ENCODE assay signal across 11 mouse cellular contexts in genomic region chr2:126363745-126364725, GRCm38 (mm10).
DNase-seq lines count a peak whose midpoint lies in the region; ATAC-seq and TF ChIP-seq lines count a peak whose summit lies in the region.
"Had no signal": no experiment of that assay in that cellular context is flagged by ENCODE, and none has a peak within 500 bp of the region (broad histone marks: within the 10 kb centered on the region; RNA-seq: fewer than 3 reads in every experiment).

No protein-coding gene starts in this region.

- peak overlapping the region; percentile 1 for H3K27ac ChIP-seq in heart, adult 2 months
- H3K27ac ChIP-seq in liver, adult 2 months (replicated peaks; ENCODE audit: insufficient read depth, low read depth, low read length): 0 out of 2 replicates have a peak overlapping the region, but pooled peaks have one; percentile 16
- peak overlapping the region; percentile 46 for H3K27ac ChIP-seq in liver, postnatal 0 days (ENCODE audit: low read depth)
- H3K27ac ChIP-seq: forebrain, embryonic 12.5 days; hindbrain, postnatal 0 days; layer of hippocampus, adult 2 months had no signal

- intact Hi-C loops in heart, adult 2 months (cut with DNase I): loop anchor here (2.0 to 10.0 kb wide), 5 partner anchors 117 to 599 kb away; no protein-coding TSS in a partner anchor
- intact Hi-C loops in heart, postnatal 14 days (cut with DNase I): loop anchor here (2.0 to 10.0 kb wide), 5 partner anchors 139 to 699 kb away; no protein-coding TSS in a partner anchor

- no peak overlapping the region for H3K9ac ChIP-seq in heart, adult 2 months (ENCODE audit: low read depth, low read length)
- H3K9ac ChIP-seq in liver, adult 2 months (ENCODE audit: low read depth, low read length): no peak overlapping the region
- no peak overlapping the region for H3K9ac ChIP-seq in liver, postnatal 0 days (replicated peaks)
- H3K9ac ChIP-seq: forebrain, embryonic 12.5 days had no signal

- no peaks in the 10 kb centered on the region for H3K79me2 ChIP-seq in heart, adult 2 months (replicated peaks; ENCODE audit: control insufficient read depth, insufficient read depth, low read length)
- H3K79me2 ChIP-seq in liver, adult 2 months (ENCODE audit: control insufficient read depth, insufficient read depth, low read length): no peaks in the 10 kb centered on the region

- no peak for TF ChIP-seq CTCF in heart, adult 2 months (IDR thresholded peaks at IDR 0.05)
- TF ChIP-seq CTCF in liver, adult 2 months (IDR thresholded peaks at IDR 0.05; ENCODE audit: low read depth, low read length): no peak
- no peak for TF ChIP-seq CTCF in Patski (IDR thresholded peaks at IDR 0.05)
- TF ChIP-seq CTCF in liver, postnatal 0 days (IDR thresholded peaks at IDR 0.05; ENCODE audit: low read depth): no peak

- POLR2A ChIA-PET in Patski (lab: Charles Lee): no interaction called here

- no peak for TF ChIP-seq POLR2A in heart, adult 2 months (IDR thresholded peaks at IDR 0.05; ENCODE audit: insufficient read depth, low read depth, low read length)
- TF ChIP-seq POLR2A in liver, adult 2 months (IDR thresholded peaks at IDR 0.05; ENCODE audit: extremely low read depth, insufficient read depth, low read length): no peak

- peaks cover 6% of the 10 kb centered on the region for H3K4me1 ChIP-seq in heart, adult 2 months (ENCODE audit: control insufficient read depth, insufficient read depth, low read length)
- H3K4me1 ChIP-seq in liver, adult 2 months (ENCODE audit: control insufficient read depth, insufficient read depth, low read length): peaks cover 11% of the 10 kb centered on the region; the same call in 1 of the 2 replicates
- peaks cover 10% of the 10 kb centered on the region for H3K4me1 ChIP-seq in liver, postnatal 0 days (ENCODE audit: insufficient read depth)

- no peaks in the 10 kb centered on the region for H3K9me3 ChIP-seq in liver, postnatal 0 days (ENCODE audit: low read length)
- H3K9me3 ChIP-seq: forebrain, embryonic 12.5 days had no signal

- TF ChIP-seq EP300 in heart, adult 2 months (IDR thresholded peaks at IDR 0.05; ENCODE audit: insufficient read depth, low read depth, low read length): no peak
- no peak for TF ChIP-seq EP300 in liver, postnatal 0 days (IDR thresholded peaks at IDR 0.05; ENCODE audit: low read depth)

- 61% methylated on average over 14 of the region's 14 CpGs for WGBS in heart, adult 2 months
- WGBS in liver, adult 2 months: 74% methylated on average over 14 of the region's 14 CpGs
- 63% methylated on average over 14 of the region's 14 CpGs for WGBS in liver, postnatal 0 days (ENCODE audit: insufficient replicate concordance)

- no peak for DNase-seq in heart, adult 2 months
- DNase-seq in heart, postnatal 14 days: no peak
- DNase-seq in liver, adult 2 months (ENCODE audit: extremely low read depth, low read depth, low spot score): no peak
- DNase-seq in liver (no peak), Patski (ENCODE audit: low read depth, low spot score) (peak; percentile 34)
- DNase-seq in liver, postnatal 0 days: no peak
- no peak for DNase-seq in adrenal gland, postnatal 10 days
- no peak for DNase-seq in cerebellum, adult 9-10 months

- H3K4me3 ChIP-seq in heart, adult 2 months: no peak overlapping the region
- no peak overlapping the region for H3K4me3 ChIP-seq in liver, adult 2 months (ENCODE audit: insufficient read depth, low read depth, low read length)
- no peak overlapping the region for H3K4me3 ChIP-seq in liver, postnatal 0 days (ENCODE audit: low read depth, low read length)
- H3K4me3 ChIP-seq: forebrain, embryonic 12.5 days; layer of hippocampus, adult 2 months had no signal

- H3K36me3 ChIP-seq in heart, adult 2 months (ENCODE audit: control insufficient read depth, insufficient read depth, low read length): no peaks in the 10 kb centered on the region
- no peaks in the 10 kb centered on the region for H3K36me3 ChIP-seq in liver, adult 2 months (ENCODE audit: control insufficient read depth, insufficient read depth, low read length)
- H3K36me3 ChIP-seq in liver, postnatal 0 days (replicated peaks; ENCODE audit: insufficient read depth, low read length): no peaks in the 10 kb centered on the region
- H3K36me3 ChIP-seq: forebrain, embryonic 12.5 days had no signal

- no peaks in the 10 kb centered on the region for H3K27me3 ChIP-seq in heart, adult 2 months (ENCODE audit: control insufficient read depth, insufficient read depth, low read length)
- H3K27me3 ChIP-seq in liver, adult 2 months (ENCODE audit: control insufficient read depth, insufficient read depth, low read length): no peaks in the 10 kb centered on the region
- no peaks in the 10 kb centered on the region for H3K27me3 ChIP-seq in Patski
- H3K27me3 ChIP-seq in liver, postnatal 0 days (ENCODE audit: insufficient read depth, low read length): no peaks in the 10 kb centered on the region
- H3K27me3 ChIP-seq: forebrain, embryonic 12.5 days had no signal

- CTCF ChIA-PET in Patski (lab: Charles Lee): interaction anchor here (0.6 to 2.8 kb wide), 7 partner anchors 11 to 576 kb away, joined by 3 to 12 read pairs (median 4); partner anchors contain the start of gene Fgf7

- ATAC-seq in Patski: peak; percentile 77
- no peak for ATAC-seq in liver, postnatal 0 days

- in situ Hi-C loops in Patski (cut with MboI; ENCODE audit: low pct_unique_long_range_greater_than_20kb): loop anchor here (5.0 to 10.0 kb wide), 4 partner anchors 161 to 467 kb away; partner anchors contain the start of gene Fgf7

- H3K4me2 ChIP-seq in liver, postnatal 0 days (ENCODE audit: low read depth, low read length): no peak overlapping the region
- H3K4me2 ChIP-seq: forebrain, embryonic 12.5 days had no signal
